Mouse (Mus musculus): ENCODE results near the gene Lkaaear1. TPM values are rescaled to one million over a fixed set of nuclear protein-coding genes. Genes with fewer than 3 reads are reported as not detected.
A peak's percentile ranks its signal among the peaks of the same experiment; 100 is the strongest.

The Lkaaear1 gene
- polyA plus RNA-seq (2015; fragmentation: Nextera tagmentation; extraction: Ambion mirVana), result not detected in 2 replicates

DNA sequence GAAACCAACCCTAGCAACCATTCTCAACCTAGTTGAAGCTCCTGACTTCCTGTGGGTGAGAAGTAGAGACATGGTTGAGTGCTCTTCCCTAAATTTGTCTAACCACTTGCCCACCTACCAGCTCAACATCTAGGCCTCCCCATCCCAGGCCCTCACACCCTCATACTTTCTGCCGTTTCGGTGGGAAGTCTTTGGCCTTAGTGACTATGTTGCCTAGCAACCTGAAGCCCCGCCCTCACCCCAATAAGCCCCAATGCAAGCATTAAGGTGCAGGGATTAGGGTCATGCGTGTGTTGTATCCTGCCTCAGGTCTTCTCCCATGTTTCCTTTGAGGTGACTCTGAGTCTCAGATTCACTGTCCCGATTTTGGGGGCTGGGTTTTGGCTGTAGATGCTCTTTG, at the start of gene Lkaaear1:
Gene Lkaaear1 (minus strand): TSS at position 202 of the 400 bp plus-strand sequence.
- H3K27me3 ChIP-seq (replicated peaks; ENCODE audit: control insufficient read depth, insufficient read depth, low read length), result no peaks in the 10 kb centered on the region
- H3K4me2 ChIP-seq (ENCODE audit: low read depth, low read length), result no peak within 1 kb of the TSS
- WGBS, result 39% methylated on average over 5 of the region's 5 CpGs
- H3K36me3 ChIP-seq (ENCODE audit: control insufficient read depth, insufficient read depth, low read length), result no peaks in the 10 kb centered on the region
- peaks cover 5% of the 10 kb centered on the region for H3K4me1 ChIP-seq (ENCODE audit: control insufficient read depth, insufficient read depth, low read length)
- H3K27ac ChIP-seq (ENCODE audit: low read length), result no peak within 1 kb of the TSS
- H3K4me3 ChIP-seq (ENCODE audit: low read length), result no peak within 1 kb of the TSS
- no peak for ATAC-seq
- H3K9ac ChIP-seq (ENCODE audit: low read depth, low read length), result no peak within 1 kb of the TSS
- H3K9me3 ChIP-seq (ENCODE audit: control insufficient read depth, low read length), result no peaks in the 10 kb centered on the region

DNA sequence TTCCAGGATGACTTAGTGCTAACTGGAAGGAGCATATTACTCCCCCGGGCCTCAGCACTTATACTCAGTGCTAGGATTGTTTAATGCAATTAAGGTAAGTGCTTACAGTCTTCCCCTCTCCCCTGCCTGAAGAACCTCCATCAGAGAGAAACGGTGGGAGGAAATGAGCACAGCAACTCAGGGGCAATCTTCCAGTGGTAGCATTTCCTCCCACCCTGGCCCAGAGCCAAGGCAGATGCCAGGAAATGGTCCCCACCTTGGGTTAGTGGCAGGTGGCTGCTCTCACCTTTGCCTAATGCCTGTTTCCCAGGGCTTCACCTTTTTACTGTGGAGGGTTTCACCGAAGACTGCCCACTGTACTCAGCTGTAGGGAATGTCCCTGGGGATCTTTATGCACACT, 31.8 kb upstream of the Lkaaear1 start:
- no peaks in the 10 kb centered on the region for H3K9me3 ChIP-seq (ENCODE audit: control insufficient read depth, low read length)
- H3K27ac ChIP-seq (ENCODE audit: low read length), result no peak overlapping the region
- no peaks in the 10 kb centered on the region for H3K36me3 ChIP-seq (ENCODE audit: control insufficient read depth, insufficient read depth, low read length)
- no peak overlapping the region for H3K4me2 ChIP-seq (ENCODE audit: low read depth, low read length)
- no peaks in the 10 kb centered on the region for H3K4me1 ChIP-seq (ENCODE audit: control insufficient read depth, insufficient read depth, low read length)
- 61% methylated on average over 3 of the region's 3 CpGs for WGBS
- ATAC-seq, result no peak
- H3K27me3 ChIP-seq (replicated peaks; ENCODE audit: control insufficient read depth, insufficient read depth, low read length), result no peaks in the 10 kb centered on the region
- H3K4me3 ChIP-seq (ENCODE audit: low read length), result no peak overlapping the region
- H3K9ac ChIP-seq (ENCODE audit: low read depth, low read length), result no peak overlapping the region

DNA sequence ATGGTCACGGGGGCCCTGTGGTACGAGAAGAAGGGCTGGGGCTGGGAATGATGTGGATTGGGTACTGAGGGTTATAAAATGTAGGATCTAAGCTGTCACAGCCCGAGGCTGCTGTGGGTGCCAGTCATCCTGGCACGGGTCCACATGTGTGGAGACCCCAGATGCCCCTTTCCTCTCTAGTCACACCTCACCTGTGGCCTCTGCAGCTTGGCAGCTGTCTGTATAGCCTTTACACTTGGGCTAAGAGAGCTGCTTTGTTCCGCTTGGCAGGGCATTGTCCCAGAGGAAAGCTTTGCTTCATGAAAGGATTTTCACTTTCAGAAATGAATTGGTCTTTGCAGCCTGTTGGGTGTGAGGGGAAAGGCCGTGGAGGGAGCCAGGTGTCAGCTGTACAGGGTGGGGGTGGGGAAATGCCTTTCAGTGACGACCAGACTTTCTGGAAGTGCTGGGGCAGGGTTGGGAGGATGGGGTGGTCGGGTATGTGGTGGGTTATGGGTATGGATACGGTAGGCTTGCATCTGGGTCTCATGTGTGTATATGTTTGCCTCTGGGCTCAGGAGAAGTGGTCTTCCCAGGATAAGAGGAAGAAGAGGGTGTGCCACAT, 29.5 kb upstream of the Lkaaear1 start:
- no peak overlapping the region for H3K4me3 ChIP-seq (ENCODE audit: low read length)
- no peaks in the 10 kb centered on the region for H3K36me3 ChIP-seq (ENCODE audit: control insufficient read depth, insufficient read depth, low read length)
- no peak overlapping the region for H3K27ac ChIP-seq (ENCODE audit: low read length)
- no peaks in the 10 kb centered on the region for H3K9me3 ChIP-seq (ENCODE audit: control insufficient read depth, low read length)
- H3K4me2 ChIP-seq (ENCODE audit: low read depth, low read length), result no peak overlapping the region
- 46% methylated on average over 9 of the region's 9 CpGs for WGBS
- H3K4me1 ChIP-seq (ENCODE audit: control insufficient read depth, insufficient read depth, low read length), result no peaks in the 10 kb centered on the region
- H3K27me3 ChIP-seq (replicated peaks; ENCODE audit: control insufficient read depth, insufficient read depth, low read length), result no peaks in the 10 kb centered on the region
- ATAC-seq, result no peak
- no peak overlapping the region for H3K9ac ChIP-seq (ENCODE audit: low read depth, low read length)

DNA sequence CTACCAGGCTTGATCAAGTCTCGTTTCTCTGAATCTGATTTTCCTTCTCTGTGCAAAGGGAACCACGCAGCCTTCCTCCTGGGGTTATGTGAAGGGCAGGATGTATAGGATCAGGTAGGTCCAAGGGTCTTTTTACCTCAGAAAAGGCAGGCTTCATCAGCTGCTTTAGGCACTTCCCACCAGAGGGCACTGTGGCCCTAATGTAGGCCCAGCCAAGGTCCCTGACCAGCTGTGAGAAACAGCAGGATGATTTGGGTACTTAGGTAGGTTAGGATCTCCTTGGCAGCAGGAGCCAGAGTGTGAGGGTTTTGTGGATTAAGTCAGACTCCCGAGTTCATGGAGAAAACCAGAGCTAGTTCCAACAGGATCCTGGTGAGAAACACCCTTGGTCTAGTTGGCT, 24.0 kb upstream of the Lkaaear1 start:
- H3K27me3 ChIP-seq (replicated peaks; ENCODE audit: control insufficient read depth, insufficient read depth, low read length), result no peaks in the 10 kb centered on the region
- no peaks in the 10 kb centered on the region for H3K36me3 ChIP-seq (ENCODE audit: control insufficient read depth, insufficient read depth, low read length)
- no peak overlapping the region for H3K27ac ChIP-seq (ENCODE audit: low read length)
- peak; percentile 31; the same call in 1 of the 2 replicates for ATAC-seq
- no peak overlapping the region for H3K4me3 ChIP-seq (ENCODE audit: low read length)
- H3K4me1 ChIP-seq (ENCODE audit: control insufficient read depth, insufficient read depth, low read length), result no peaks in the 10 kb centered on the region
- 14% methylated on average over 3 of the region's 3 CpGs for WGBS
- no peak overlapping the region for H3K9ac ChIP-seq (ENCODE audit: low read depth, low read length)
- H3K9me3 ChIP-seq (ENCODE audit: control insufficient read depth, low read length), result no peaks in the 10 kb centered on the region
- H3K4me2 ChIP-seq (ENCODE audit: low read depth, low read length), result no peak overlapping the region

DNA sequence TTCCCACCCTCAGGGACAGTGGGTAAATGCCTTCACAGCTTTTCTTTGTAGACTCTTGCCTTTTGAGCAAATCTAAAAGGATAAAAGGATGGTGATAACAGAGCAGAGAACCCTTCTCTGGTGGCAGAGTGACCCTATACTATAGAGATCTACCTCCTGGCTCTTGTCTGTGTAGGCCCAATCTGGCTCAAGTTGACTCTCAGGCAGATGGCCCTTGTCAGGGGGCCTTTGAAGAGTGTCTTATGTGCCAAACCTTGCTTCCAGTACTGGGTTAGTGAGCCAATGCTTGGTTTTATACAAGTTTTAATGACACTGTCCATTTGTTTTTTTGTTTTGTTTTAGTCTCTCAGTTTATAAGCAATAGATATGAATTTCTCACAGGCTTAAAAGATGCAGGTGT, 23.0 kb upstream of the Lkaaear1 start:
- H3K27me3 ChIP-seq (replicated peaks; ENCODE audit: control insufficient read depth, insufficient read depth, low read length), result no peaks in the 10 kb centered on the region
- H3K4me1 ChIP-seq (ENCODE audit: control insufficient read depth, insufficient read depth, low read length), result no peaks in the 10 kb centered on the region
- no peak overlapping the region for H3K4me3 ChIP-seq (ENCODE audit: low read length)
- no peak overlapping the region for H3K9ac ChIP-seq (ENCODE audit: low read depth, low read length)
- H3K9me3 ChIP-seq (ENCODE audit: control insufficient read depth, low read length), result no peaks in the 10 kb centered on the region
- no peak for ATAC-seq
- no peak overlapping the region for H3K4me2 ChIP-seq (ENCODE audit: low read depth, low read length)
- no peak overlapping the region for H3K27ac ChIP-seq (ENCODE audit: low read length)
- H3K36me3 ChIP-seq (ENCODE audit: control insufficient read depth, insufficient read depth, low read length), result no peaks in the 10 kb centered on the region

DNA sequence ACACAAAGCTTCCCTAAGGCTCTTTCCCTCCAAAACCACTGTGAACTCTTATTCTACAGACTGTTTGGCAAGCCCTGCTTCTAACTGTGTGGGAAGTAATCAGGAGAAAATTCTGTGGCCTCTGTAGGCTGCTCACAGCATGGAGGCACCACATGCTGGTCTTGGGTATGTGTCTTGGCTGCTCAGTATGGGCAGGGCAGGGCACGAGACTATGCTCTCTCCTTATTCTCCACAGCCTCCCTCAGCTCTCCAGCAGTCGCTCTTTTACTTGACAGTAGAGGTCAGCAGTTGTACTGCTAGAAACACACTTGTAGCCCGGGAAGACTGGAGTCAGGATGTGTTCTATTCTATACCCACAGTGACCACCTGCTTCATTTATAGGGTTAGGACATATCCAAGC, 21.8 kb upstream of the Lkaaear1 start:
- no peaks in the 10 kb centered on the region for H3K27me3 ChIP-seq (replicated peaks; ENCODE audit: control insufficient read depth, insufficient read depth, low read length)
- no peak overlapping the region for H3K4me3 ChIP-seq (ENCODE audit: low read length)
- H3K4me1 ChIP-seq (ENCODE audit: control insufficient read depth, insufficient read depth, low read length), result no peaks in the 10 kb centered on the region
- no peaks in the 10 kb centered on the region for H3K9me3 ChIP-seq (ENCODE audit: control insufficient read depth, low read length)
- ATAC-seq, result no peak
- H3K4me2 ChIP-seq (ENCODE audit: low read depth, low read length), result no peak overlapping the region
- no peaks in the 10 kb centered on the region for H3K36me3 ChIP-seq (ENCODE audit: control insufficient read depth, insufficient read depth, low read length)
- no peak overlapping the region for H3K27ac ChIP-seq (ENCODE audit: low read length)
- WGBS, result 34% methylated on average over 3 of the region's 3 CpGs
- no peak overlapping the region for H3K9ac ChIP-seq (ENCODE audit: low read depth, low read length)

DNA sequence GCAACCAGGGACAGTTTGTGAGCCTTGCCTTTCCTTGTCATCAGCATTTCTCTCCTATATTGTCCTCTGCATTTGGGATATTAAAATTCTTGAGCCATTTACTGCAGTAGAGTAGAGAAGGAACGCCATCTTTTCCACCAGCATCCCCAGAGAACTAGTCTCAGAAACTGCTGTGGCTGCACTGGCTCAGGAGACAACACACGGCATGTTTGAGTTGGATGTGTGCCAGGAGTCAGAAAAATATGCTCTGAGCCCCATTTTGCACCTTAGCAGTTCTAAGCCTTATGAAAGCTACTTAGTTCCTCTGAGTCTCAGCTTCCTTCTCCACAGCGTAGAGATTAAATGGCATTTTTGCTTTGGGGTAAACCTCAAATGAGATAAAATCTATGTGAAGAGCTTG, 18.7 kb upstream of the Lkaaear1 start:
- Histone ChIP-seq H3K4me3 (ENCODE audit: low read length) (no peak overlapping the region), H3K9ac (ENCODE audit: low read depth, low read length) (no peak overlapping the region), H3K4me1 (ENCODE audit: control insufficient read depth, insufficient read depth, low read length) (no peaks in the 10 kb centered on the region), H3K27ac (ENCODE audit: low read length) (no peak overlapping the region), H3K36me3 (ENCODE audit: control insufficient read depth, insufficient read depth, low read length) (no peaks in the 10 kb centered on the region), H3K27me3 (replicated peaks; ENCODE audit: control insufficient read depth, insufficient read depth, low read length) (no peaks in the 10 kb centered on the region), H3K9me3 (ENCODE audit: control insufficient read depth, low read length) (no peaks in the 10 kb centered on the region), H3K4me2 (ENCODE audit: low read depth, low read length) (no peak overlapping the region)
- no peak for ATAC-seq
- WGBS, result 52% methylated on average over 3 of the region's 3 CpGs

DNA sequence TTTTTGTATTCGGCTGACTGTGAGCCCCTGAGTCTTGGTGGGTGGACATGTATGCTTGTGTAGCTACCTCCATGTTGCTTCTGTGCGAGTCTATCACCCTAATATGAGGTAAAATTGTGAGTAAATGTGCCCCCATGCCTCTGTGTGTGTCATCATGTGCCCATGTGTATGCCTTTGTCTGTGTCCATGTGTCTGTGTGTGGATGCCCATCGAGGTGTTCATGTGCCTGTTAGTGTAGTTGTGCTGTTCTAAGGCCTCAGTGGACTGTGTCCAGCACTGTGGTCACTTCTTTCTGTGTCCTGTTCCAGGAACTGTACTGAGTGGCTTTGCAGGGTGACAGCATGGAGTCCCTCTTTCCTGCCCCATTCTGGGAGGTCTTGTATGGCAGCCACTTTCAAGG, 17.1 kb upstream of the Lkaaear1 start:
- Histone ChIP-seq H3K9me3 (ENCODE audit: control insufficient read depth, low read length) (no peaks in the 10 kb centered on the region), H3K36me3 (ENCODE audit: control insufficient read depth, insufficient read depth, low read length) (no peaks in the 10 kb centered on the region), H3K9ac (ENCODE audit: low read depth, low read length) (no peak overlapping the region), H3K4me2 (ENCODE audit: low read depth, low read length) (no peak overlapping the region), H3K27ac (ENCODE audit: low read length) (no peak overlapping the region), H3K4me3 (ENCODE audit: low read length) (no peak overlapping the region), H3K27me3 (replicated peaks; ENCODE audit: control insufficient read depth, insufficient read depth, low read length) (no peaks in the 10 kb centered on the region), H3K4me1 (ENCODE audit: control insufficient read depth, insufficient read depth, low read length) (no peaks in the 10 kb centered on the region)
- 71% methylated on average over 3 of the region's 3 CpGs for WGBS
- ATAC-seq, result no peak

DNA sequence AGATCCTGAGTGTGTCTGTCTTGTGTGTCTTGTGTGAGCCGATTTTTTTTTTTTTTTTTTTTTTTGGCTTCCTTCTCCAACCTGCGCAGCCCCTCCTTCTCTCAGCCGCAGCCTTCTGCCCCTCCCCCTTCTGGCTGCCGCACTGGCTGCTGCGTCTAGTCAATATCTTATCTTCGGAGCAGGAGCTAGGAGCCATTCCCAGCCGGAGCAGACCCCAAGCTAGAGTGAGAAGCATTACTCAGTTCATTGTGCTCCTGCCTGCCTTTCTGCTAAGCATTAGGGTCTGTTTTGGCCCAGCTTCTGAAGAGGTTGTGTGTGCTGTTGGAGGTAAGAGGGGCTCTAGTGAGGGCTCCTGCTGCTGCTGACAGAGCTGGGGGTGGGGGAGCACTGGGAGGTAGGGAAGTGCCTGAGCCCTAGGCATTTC, 16.7 kb upstream of the Lkaaear1 start, which contains the start of gene Oprl1:
Gene Oprl1 (plus strand): TSS at position 114 of the 424 bp plus-strand sequence.
- Histone ChIP-seq H3K27me3 (replicated peaks; ENCODE audit: control insufficient read depth, insufficient read depth, low read length) (no peaks in the 10 kb centered on the region), H3K27ac (ENCODE audit: low read length) (no peak within 1 kb of the TSS), H3K36me3 (ENCODE audit: control insufficient read depth, insufficient read depth, low read length) (no peaks in the 10 kb centered on the region), H3K9me3 (ENCODE audit: control insufficient read depth, low read length) (no peaks in the 10 kb centered on the region), H3K4me3 (ENCODE audit: low read length) (no peak within 1 kb of the TSS), H3K4me1 (ENCODE audit: control insufficient read depth, insufficient read depth, low read length) (no peaks in the 10 kb centered on the region), H3K9ac (ENCODE audit: low read depth, low read length) (no peak within 1 kb of the TSS), H3K4me2 (ENCODE audit: low read depth, low read length) (no peak within 1 kb of the TSS)
- 0 out of 2 replicates have a peak, but pooled peaks have one; percentile 28 for ATAC-seq
- WGBS, result 4% methylated on average over 7 of the region's 7 CpGs

DNA sequence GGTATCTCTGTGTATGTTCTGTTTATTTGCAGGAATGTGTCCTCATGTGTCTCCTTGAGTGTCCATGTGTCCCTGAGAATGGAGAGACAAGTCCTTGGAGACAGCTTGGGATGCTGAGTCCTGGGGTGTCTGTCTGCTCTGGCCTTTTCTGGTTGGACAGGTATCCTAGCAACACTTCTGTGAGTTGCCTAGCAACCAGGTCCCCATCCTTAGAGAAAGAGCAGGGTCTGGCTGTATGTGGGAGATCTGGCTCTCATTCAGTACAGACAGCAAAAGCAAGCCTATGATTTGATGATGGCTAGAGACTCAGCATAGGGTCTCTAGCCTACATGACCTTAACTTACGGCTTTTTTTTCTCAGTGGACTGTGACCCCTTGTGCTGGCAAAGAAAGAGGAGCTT, 15.5 kb upstream of the Lkaaear1 start:
- 70% methylated on average over 1 of the region's 1 CpGs for WGBS
- Histone ChIP-seq H3K4me1 (ENCODE audit: control insufficient read depth, insufficient read depth, low read length) (no peaks in the 10 kb centered on the region), H3K9me3 (ENCODE audit: control insufficient read depth, low read length) (no peaks in the 10 kb centered on the region), H3K4me2 (ENCODE audit: low read depth, low read length) (no peak overlapping the region), H3K27me3 (replicated peaks; ENCODE audit: control insufficient read depth, insufficient read depth, low read length) (no peaks in the 10 kb centered on the region), H3K36me3 (ENCODE audit: control insufficient read depth, insufficient read depth, low read length) (no peaks in the 10 kb centered on the region), H3K27ac (ENCODE audit: low read length) (no peak overlapping the region), H3K9ac (ENCODE audit: low read depth, low read length) (no peak overlapping the region), H3K4me3 (ENCODE audit: low read length) (no peak overlapping the region)
- no peak for ATAC-seq

Data from intestine, embryonic 16.5 days (tissue).